Mouse (Mus musculus) left cerebral cortex, postnatal 10 days (tissue): ENCODE results near the gene Khdc3. TPM values are rescaled to one million over a fixed set of nuclear protein-coding genes. Genes with fewer than 3 reads are reported as not detected.
"Not testable (repeated sequence)": the region's sequence is repeated elsewhere in the genome, so short reads cannot be mapped to it uniquely, and the experiment has no call there.

Experiments
- DNase-seq, 2 experiments: peaks; one replicate each; pipeline ENCODE4 v3.0.0; 2021 to 2022; ENCODE audit warnings: low spot score in 2 of 2, mixed read lengths in 1 of 2; ENCODE audit errors: extremely low spot score in 1 of 2
- intact Hi-C: fragments of 180-260 bp; cut with DNase I; formaldehyde crosslinking; loops from one replicate; pipeline ENCODE4 v1.15.1; 2025
- total RNA-seq, 2 experiments: library from RNA; stranded (reverse); gene quantifications; 2 replicates each; pipeline ENCODE4 v1.2.3; 2021

Gene Khdc3
- total RNA-seq: 1 to 10 TPM in 1 of 2 experiments, under 1 TPM in 1; 0.81 to 1.4 TPM

DNA sequence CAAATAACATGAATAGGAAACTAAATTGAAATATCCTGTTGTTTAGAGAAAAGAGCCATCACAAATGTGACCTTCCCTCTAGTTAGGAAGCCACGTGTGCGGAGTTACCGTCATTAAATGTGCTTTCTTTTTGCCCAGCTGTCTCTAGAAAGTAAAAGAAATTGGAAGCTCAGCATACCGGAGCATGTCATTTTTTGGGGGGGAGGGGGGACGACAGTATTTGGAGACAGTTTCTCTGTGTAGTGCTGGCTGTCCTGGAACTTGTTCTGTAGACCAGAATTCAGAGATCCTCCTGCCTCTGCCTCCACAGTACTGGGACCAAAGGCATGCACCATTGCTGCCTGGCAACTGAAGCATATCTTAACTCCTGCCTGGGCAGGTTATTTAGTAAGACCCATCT is at the start of gene Khdc3:
Gene Khdc3, plus strand, starts transcription at position 301 of the 400 bp plus-strand sequence.
- intact Hi-C loops: no loop called here
- DNase-seq: no peak

DNA sequence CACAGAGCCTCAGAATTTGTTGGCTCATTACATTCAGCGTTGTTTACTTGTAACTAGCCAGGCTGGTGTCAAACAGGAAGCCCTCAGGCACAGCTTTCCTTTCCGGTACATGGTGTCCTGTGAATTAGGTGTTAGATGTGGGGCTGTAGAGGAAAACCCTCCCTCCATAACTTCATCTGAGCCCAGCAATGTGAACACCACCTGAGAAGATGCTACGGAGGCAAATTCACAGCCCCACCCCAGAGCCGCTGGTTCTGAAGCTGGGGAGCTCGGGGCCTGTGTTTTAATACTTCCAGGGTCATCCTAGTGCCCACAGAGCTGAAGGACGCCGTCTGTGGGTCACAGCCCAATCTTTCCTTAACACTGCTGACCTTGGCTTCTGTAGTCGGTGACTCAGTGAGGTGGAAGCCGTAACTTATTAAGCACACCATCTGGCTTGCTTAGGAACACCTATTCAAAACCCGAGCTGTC is 46.2 kb upstream of the Khdc3 start:
- intact Hi-C loops: no loop called here

DNA sequence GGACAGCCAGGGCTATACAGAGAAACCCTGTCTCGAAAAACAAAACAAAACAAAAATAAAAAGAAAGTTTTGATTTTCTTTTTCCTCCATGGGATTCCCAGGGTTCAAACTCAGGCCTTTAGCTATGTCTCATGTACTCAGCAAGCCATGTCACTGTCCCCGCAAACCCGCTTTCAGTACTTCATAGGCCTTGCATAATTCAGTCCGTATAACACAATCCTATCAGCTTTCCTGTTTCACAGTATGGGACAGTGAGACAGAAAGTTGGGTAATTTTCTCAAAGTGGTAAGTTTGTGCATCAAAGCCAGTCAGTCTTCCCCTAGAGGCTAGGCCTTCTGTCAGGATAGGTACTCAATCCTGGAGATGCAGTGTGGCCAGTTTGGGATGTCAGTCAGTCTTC is 42.4 kb upstream of the Khdc3 start:
- intact Hi-C loops: no loop called here
- no peak for DNase-seq

More for the DNA sequence above, 46.2 kb upstream of the Khdc3 start:
- no peak for DNase-seq

GRCm38 (mm10) chr9:73063621-73064290 is 37.9 kb upstream of the Khdc3 start:
- intact Hi-C loops: no loop called here
- DNase-seq: no peak

DNA sequence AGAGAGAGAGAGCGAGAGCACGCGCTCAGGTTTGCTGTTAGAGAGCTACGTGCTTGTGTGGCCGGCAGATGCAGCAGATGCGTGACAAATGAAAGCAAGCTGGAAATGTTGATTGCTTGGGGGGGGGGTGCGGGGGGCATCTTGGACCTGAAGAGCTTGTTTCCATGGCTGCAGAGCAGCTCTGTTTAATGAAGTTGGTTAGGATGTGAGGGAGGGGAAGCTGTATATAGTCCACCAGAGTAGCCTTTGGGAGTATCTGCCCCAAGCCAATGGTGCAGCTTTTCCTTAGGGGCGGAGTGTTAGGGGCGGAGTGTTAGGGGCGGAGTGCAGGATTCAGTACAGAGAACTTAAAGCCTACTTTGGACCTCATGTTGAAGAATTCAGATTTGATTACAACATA is 34.5 kb upstream of the Khdc3 start:
- intact Hi-C loops: no loop called here
- DNase-seq: no peak

DNA sequence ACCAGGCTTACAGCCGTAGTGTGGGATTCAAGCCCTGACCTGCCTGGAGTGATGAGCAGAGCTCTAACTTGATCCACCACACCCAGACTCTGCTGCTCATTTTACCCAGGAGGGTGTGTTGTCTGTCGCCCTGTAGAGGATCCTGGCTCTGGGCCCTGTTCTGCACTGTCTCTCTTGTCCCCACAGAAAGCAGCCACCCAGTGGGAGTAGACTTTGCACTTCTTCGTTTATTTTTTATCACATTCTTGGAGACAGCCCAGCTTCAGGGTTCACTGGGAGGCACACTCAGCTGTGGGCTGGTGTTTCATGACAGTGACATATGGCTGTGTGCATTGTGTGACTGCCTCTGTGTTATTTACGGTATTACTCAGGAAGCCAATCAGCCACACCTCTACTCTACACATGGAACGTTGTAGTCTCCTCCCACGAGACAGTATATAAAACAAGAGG is 33.4 kb upstream of the Khdc3 start:
- peak in 1 of 2 experiments; percentile 59 for DNase-seq
- intact Hi-C loops: no loop called here

GRCm38 (mm10) chr9:73068688-73069087 is 32.9 kb upstream of the Khdc3 start:
- intact Hi-C loops: no loop called here
- DNase-seq: no peak

DNA sequence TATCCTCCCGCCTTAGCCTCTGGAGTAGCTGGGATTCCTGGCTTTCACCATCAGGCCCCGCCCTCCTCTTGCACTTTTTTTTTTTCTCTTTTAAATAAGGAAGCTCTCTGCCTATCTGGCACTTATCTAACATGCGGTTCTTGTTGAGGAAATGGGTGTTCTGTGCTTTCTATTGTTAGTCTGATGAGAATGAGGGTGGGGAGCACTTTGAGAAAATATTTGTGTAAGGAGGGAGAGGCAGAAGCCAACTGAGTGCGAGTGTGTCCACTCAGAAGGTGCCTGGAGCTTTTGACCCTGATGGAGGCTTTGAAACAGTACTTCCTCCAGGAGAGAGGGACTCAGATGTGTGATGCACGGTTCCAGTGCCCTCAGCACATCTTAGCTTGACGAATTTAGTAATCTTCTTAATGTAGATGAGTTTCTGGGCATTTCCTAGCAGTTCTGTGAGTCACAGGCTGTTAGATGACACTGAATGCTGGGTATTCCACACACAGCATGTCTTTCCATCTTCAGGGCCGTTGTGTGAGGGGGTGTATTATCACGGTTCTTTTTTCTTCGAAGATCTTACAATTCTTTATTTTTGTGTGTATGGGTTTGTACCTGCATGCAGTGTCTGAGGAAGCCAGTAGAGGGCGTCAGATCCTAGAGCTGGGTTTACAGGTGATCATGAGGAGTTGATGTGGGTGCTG is 30.5 kb upstream of the Khdc3 start:
- intact Hi-C loops: no loop called here
- DNase-seq: no peak

DNA sequence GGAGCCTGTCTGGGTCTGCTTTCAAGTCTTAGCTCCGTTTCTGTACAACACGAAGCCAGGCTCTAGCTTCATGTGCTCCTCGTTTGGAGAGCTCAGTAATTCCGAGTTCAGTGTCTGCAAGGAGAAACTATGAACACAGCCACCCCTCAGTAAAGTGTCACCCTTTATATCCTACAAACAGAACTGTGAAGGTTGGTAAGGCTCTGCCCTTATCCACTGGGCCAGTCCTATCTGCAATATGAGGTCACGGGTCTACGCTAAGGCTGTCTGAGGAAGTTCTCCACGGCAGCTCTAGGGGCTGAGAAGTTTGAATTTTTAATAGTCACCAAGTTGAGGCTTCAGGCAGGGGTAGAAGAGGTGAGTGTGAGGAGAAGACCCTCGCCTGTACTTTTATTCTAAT is 29.2 kb upstream of the Khdc3 start:
- intact Hi-C loops: no loop called here
- no peak for DNase-seq

DNA sequence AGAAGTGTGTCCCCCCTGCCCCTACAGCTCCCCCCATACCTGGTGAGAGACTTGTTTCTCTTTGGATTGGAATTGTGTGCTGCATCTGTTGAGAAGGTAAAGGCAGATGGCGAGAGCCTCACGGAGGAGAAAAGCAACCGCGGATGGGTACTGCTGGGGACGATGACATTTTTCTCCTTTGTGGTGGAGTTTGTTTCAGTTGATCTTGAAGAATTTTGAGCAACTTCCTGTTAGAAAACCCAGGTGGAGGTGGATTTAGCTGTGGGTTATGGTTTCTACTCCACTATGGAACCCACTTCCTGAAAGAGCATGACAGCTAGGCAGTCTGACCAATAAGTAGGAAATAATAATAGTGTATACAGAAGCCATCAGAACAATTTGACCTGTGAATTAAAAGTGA is 28.5 kb upstream of the Khdc3 start:
- intact Hi-C loops: no loop called here
- DNase-seq: no peak

DNA sequence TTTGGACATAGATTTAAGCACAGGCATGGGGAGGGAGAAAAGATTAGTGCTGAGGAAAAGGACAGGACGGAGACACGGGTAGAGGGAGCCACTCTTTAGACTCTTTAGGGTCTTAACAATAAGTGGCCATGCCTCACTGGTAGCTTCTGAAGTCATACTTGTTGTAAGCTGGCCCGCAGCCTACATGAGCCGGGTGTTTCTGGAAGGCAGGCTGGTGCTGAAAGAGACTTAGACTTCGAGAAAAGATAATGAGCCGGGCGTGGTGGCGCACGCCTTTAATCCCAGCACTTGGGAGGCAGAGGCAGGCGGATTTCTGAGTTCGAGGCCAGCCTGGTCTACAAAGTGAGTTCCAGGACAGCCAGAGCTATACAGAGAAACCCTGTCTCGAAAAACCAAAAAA is 22.3 kb upstream of the Khdc3 start:
- intact Hi-C loops, DNase-seq: not testable (repeated sequence)

DNA sequence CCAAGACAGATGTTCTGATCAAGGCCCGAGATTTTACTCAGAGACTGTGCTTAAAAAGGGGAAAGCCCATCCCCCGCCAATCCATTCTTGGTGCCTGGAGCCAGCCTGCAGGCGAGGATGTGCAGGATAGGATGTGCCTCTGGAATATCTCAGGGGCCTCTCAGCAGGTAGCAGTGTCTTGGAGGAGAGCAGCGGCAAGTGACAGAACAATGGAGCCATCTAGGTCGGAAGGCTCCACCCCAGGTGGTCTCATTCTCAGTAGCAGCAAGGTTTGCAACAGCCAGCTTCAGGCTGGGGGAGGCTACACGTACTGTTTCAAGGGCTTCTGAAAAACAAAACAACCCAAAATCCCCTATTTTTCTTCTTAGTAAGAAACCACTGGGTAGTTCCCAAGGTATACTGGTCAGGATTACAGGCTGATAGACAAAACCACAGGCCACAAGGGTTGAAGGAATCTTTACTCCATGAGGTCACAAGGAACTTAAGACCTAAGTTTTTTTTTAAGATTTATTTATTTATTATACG is 21.8 kb upstream of the Khdc3 start:
- peak in 1 of 2 experiments; percentile 36 for DNase-seq
- intact Hi-C loops: no loop called here

GRCm38 (mm10) chr9:73082291-73083000 is 19.2 kb upstream of the Khdc3 start:
- no peak for DNase-seq
- intact Hi-C loops: no loop called here

- intact Hi-C loops: no loop called here
- DNase-seq: no peak
These were observed 17.7 kb upstream of the Khdc3 start for GRCm38 (mm10) chr9:73083956-73084355.

DNA sequence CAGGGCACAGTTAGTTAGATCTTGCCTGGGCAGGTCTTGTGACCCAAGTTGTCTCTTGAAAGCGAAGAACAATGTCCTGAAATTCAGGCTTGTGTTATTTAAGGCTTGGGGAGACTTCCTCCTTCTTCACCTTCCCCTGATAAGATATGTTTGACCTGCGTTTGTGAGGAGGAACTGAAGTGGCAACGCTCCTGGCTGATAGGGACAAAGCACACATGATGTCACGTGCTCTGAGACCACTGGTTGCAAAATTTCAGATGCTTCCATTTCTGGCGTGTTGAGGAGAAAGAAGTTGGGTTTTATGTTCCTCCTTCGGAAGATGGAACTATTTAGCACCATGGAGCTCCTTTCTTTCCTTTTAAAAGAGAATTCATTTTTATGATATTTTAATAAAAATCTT is 15.8 kb upstream of the Khdc3 start:
- DNase-seq: no peak

GRCm38 (mm10) chr9:73087121-73087520 is 14.5 kb upstream of the Khdc3 start:
- intact Hi-C loops: no loop called here
- peak in 1 of 2 experiments; percentile 37 for DNase-seq

More for the DNA sequence above, 15.8 kb upstream of the Khdc3 start:
- intact Hi-C loops: no loop called here

- DNase-seq: no peak
- intact Hi-C loops: no loop called here
These were observed 14.1 kb upstream of the Khdc3 start for GRCm38 (mm10) chr9:73087581-73087980.

DNA sequence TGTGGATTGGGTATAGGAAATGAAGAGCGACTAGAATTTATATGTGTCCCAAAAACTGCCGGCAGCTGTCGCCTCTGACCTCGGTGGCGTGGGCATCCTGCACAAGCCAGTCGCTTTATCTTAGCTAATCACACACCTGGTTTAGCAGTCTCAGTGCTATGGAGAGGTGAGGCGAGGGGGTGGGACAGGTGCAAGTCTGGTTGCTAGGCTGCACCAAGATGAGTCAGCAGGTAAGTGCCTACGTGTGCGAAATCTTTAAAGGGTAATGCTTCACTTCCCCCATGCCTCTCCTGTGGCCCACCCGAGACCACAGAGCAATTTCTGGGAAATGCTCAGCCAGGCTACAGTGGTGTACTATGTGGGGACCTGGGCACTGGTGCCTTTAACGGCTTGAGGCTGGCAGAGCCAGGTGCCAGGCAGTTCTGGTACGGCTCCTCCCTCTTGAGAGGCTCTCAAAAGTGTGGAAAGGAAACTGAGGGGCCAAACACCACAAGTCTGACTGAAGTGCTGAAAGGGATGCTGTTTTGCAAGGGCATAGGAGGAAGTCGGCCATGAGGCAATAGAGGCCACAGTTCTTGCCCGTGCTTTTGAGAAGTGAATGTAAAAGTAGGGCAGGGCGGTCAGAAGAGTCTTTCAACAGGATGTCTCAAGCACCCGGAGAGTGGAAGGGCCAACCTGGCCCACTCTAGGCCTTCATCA is 12.3 kb upstream of the Khdc3 start:
- DNase-seq: no peak
- intact Hi-C loops: no loop called here

GRCm38 (mm10) chr9:73090121-73090520 is 11.5 kb upstream of the Khdc3 start:
- intact Hi-C loops: no loop called here
- no peak for DNase-seq
